Mouse (Mus musculus): ENCODE results near the gene Mettl1. TPM values are rescaled to one million over a fixed set of nuclear protein-coding genes. Genes with fewer than 3 reads are reported as not detected.

Mettl1 gene
- 48.9 and 55.1 TPM in 2 replicates for polyA plus RNA-seq (2015; fragmentation: Nextera tagmentation; extraction: Ambion mirVana)

- H3K27ac ChIP-seq: peak within 1 kb of the TSS; percentile 71
- H3K4me3 ChIP-seq (replicated peaks): peak within 1 kb of the TSS; percentile 85
- H3K9ac ChIP-seq: peak within 1 kb of the TSS; percentile 69
- 1% methylated on average over 28 of the region's 28 CpGs for WGBS
- 0 out of 2 replicates have a peak, but pooled peaks cover 3% of the 10 kb centered on the region for H3K27me3 ChIP-seq (replicated peaks)
- H3K4me1 ChIP-seq (replicated peaks): peaks cover 11% of the 10 kb centered on the region
- ATAC-seq: peak; percentile 78
- peak within 1 kb of the TSS; percentile 97 for H3K4me2 ChIP-seq (replicated peaks)
- 0 out of 2 replicates have a peak, but pooled peaks cover 2% of the 10 kb centered on the region for H3K36me3 ChIP-seq
- no peaks in the 10 kb centered on the region for H3K9me3 ChIP-seq
These were observed at the start of gene Mettl1, which contains the start of gene Eef1akmt3 for GRCm38 (mm10) chr10:127041274-127041766. Gene Mettl1, plus strand, starts transcription at chr10:127041414. Gene Eef1akmt3, minus strand, starts transcription at chr10:127041513.

DNA sequence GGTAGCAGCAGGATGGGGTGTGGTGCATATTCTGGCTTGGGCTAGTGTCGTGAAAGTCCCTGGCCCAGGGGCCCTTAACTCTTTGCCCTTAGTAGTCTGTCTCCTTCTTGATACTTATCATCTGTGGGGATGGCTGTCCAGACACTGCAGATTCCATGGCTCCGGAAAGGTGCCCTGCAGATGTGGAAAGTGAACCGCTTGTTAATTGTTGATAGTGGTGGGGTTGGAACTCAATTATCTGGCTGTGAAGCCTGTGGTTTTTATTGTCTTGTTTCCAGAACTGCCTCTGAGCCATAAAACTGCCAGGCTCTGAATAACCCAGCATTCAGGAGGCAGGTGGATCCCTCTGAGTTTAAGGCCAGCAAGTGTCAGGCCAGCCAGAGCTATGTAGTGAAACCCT lies 49.5 kb upstream of the Mettl1 start:
- H3K4me1 ChIP-seq (replicated peaks): peaks cover 39% of the 10 kb centered on the region
- no peak overlapping the region for H3K4me3 ChIP-seq (replicated peaks)
- H3K4me2 ChIP-seq (replicated peaks): no peak overlapping the region
- H3K27ac ChIP-seq: no peak overlapping the region
- WGBS: 50% methylated on average over 3 of the region's 3 CpGs
- no peak for ATAC-seq
- no peaks in the 10 kb centered on the region for H3K9me3 ChIP-seq
- H3K36me3 ChIP-seq: peaks cover 41% of the 10 kb centered on the region
- H3K9ac ChIP-seq: no peak overlapping the region
- no peaks in the 10 kb centered on the region for H3K27me3 ChIP-seq (replicated peaks)

DNA sequence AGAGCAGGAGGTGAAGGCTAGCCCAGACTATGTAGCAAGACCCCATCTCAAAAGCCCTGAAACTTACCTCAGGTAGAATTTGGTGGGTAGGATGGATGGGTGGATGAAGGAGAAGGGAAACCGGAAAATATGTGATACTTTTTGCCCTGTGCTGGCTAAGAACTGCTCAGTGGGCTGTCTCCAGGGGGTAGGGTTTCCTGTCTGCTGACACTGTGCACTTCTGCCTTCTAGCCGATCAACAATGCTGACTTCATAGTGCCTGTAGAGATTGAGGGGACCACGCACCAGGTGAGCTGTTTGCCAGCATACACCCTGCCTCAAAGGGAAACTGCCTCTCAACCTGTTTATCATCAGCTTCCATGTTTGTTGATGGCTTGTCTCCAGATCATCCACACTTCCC lies 47.6 kb upstream of the Mettl1 start:
- WGBS: 86% methylated on average over 3 of the region's 3 CpGs
- no peak overlapping the region for H3K4me2 ChIP-seq (replicated peaks)
- H3K27ac ChIP-seq: no peak overlapping the region
- no peaks in the 10 kb centered on the region for H3K27me3 ChIP-seq (replicated peaks)
- H3K4me3 ChIP-seq (replicated peaks): no peak overlapping the region
- H3K36me3 ChIP-seq: peaks cover 56% of the 10 kb centered on the region
- H3K4me1 ChIP-seq (replicated peaks): peaks cover 20% of the 10 kb centered on the region
- H3K9me3 ChIP-seq: no peaks in the 10 kb centered on the region
- ATAC-seq: no peak
- H3K9ac ChIP-seq: no peak overlapping the region

DNA sequence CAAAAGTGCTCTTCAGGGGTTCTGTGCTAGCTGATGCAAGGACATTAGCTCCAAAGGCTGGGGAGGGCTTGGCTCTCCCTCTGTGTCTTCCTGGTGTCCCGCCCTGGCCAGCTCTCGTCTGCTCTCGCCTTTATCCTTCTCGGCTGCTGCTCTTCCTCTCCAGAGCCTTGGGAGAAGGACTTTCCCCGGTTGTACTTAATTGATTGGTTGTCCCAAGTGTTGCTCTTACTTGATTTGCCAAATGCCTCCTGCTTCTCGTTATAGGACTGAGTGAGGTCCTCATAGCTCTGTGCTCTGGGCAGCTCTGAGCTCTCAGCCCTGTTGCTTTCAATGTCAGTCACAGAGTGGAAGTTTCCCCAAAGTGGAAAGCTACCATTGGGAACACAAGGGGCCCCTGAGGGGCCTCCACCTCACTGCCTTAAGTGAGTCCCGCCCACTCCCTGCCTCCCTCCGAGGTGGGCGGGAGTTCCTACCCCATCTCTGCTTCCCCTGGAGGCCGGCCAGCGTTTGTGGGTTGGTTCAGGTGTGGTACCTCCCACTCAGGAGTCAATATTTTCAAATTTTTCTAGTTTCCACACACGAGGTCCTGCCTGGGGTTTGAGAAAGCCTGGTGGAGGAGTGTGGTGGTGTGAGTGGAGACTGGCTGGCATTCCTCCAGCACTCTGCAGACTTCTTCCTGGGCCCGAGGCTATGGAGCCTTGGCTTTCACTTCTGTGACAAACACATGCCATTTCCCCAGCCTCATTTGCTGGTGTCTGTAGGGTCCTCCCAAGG lies 43.7 kb upstream of the Mettl1 start:
- no peak overlapping the region for H3K4me2 ChIP-seq (replicated peaks)
- H3K4me3 ChIP-seq (replicated peaks): no peak overlapping the region
- no peak overlapping the region for H3K27ac ChIP-seq
- H3K9ac ChIP-seq: no peak overlapping the region
- H3K27me3 ChIP-seq (replicated peaks): no peaks in the 10 kb centered on the region
- H3K9me3 ChIP-seq: no peaks in the 10 kb centered on the region
- 66% methylated on average over 13 of the region's 13 CpGs for WGBS
- no peak for ATAC-seq
- H3K36me3 ChIP-seq: peaks cover 57% of the 10 kb centered on the region
- no peaks in the 10 kb centered on the region for H3K4me1 ChIP-seq (replicated peaks)

GRCm38 (mm10) chr10:127000529-127000928 lies 40.7 kb upstream of the Mettl1 start, which contains the start of gene Avil:
Gene Avil, plus strand, starts transcription at chr10:127000709.
- Histone ChIP-seq H3K4me3 (replicated peaks) (no peak within 1 kb of the TSS), H3K27ac (no peak within 1 kb of the TSS), H3K9ac (no peak within 1 kb of the TSS), H3K4me1 (replicated peaks) (no peaks in the 10 kb centered on the region), H3K9me3 (no peaks in the 10 kb centered on the region), H3K4me2 (replicated peaks) (no peak within 1 kb of the TSS), H3K36me3 (peaks cover 30% of the 10 kb centered on the region), H3K27me3 (replicated peaks) (no peaks in the 10 kb centered on the region)
- WGBS: 86% methylated on average over 5 of the region's 5 CpGs
- 0 out of 2 replicates have a peak, but pooled peaks have one; percentile 36 for ATAC-seq

DNA sequence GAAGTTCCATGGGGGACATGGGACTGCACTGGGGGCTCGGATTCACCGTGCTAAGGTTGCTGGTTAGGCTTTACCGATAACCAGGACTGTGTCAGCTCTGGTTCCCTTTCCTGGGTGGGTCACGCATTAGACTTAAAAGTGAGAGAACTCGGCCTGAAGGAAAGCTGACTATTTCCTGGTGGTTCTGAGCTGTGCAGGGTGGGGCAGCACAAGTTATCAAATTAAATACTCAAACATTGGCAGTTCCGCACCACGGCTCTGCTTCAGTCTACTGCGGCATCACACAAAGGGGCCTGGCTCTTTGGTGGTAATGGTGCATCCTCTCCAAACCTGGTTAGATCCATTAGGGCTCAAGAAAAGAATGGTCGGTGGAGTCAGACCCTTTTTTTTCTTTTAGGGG lies 39.9 kb upstream of the Mettl1 start:
- Histone ChIP-seq H3K4me3 (replicated peaks) (no peak overlapping the region), H3K4me1 (replicated peaks) (no peaks in the 10 kb centered on the region), H3K9ac (no peak overlapping the region), H3K4me2 (replicated peaks) (no peak overlapping the region), H3K27ac (no peak overlapping the region), H3K27me3 (replicated peaks) (no peaks in the 10 kb centered on the region), H3K36me3 (peaks cover 27% of the 10 kb centered on the region), H3K9me3 (no peaks in the 10 kb centered on the region)
- WGBS: 75% methylated on average over 9 of the region's 9 CpGs
- no peak for ATAC-seq

DNA sequence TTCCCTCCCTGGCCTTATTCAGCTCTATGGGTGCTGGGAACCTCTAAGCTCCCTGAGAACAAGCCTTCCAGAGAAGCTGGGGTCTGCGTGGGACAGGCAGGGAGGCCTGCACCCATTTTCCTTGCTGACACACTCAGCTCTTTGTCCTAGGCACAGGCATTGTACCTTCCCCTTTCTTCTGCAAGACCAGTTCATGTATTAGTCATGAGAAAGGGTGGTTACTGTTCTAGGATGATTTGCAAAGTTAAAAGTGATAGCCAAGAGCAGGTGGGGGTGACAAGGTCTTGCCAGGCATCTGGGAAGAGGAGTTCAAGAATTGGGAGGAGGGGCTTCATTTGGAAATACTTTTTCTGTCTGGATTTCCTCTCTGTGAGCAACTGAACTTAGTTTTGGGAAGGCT lies 39.2 kb upstream of the Mettl1 start:
- Histone ChIP-seq H3K9me3 (no peaks in the 10 kb centered on the region), H3K4me1 (replicated peaks) (no peaks in the 10 kb centered on the region), H3K27me3 (replicated peaks) (no peaks in the 10 kb centered on the region), H3K27ac (no peak overlapping the region), H3K9ac (no peak overlapping the region), H3K36me3 (peaks cover 27% of the 10 kb centered on the region), H3K4me2 (replicated peaks) (no peak overlapping the region), H3K4me3 (replicated peaks) (no peak overlapping the region)
- WGBS: 86% methylated on average over 1 of the region's 1 CpGs
- ATAC-seq: no peak

GRCm38 (mm10) chr10:127002765-127003164 lies 38.4 kb upstream of the Mettl1 start:
- H3K36me3 ChIP-seq: peaks cover 21% of the 10 kb centered on the region
- no peaks in the 10 kb centered on the region for H3K9me3 ChIP-seq
- H3K4me3 ChIP-seq (replicated peaks): no peak overlapping the region
- H3K4me1 ChIP-seq (replicated peaks): no peaks in the 10 kb centered on the region
- no peak overlapping the region for H3K4me2 ChIP-seq (replicated peaks)
- no peak overlapping the region for H3K9ac ChIP-seq
- WGBS: 90% methylated on average over 5 of the region's 5 CpGs
- no peaks in the 10 kb centered on the region for H3K27me3 ChIP-seq (replicated peaks)
- H3K27ac ChIP-seq: no peak overlapping the region
- no peak for ATAC-seq

DNA sequence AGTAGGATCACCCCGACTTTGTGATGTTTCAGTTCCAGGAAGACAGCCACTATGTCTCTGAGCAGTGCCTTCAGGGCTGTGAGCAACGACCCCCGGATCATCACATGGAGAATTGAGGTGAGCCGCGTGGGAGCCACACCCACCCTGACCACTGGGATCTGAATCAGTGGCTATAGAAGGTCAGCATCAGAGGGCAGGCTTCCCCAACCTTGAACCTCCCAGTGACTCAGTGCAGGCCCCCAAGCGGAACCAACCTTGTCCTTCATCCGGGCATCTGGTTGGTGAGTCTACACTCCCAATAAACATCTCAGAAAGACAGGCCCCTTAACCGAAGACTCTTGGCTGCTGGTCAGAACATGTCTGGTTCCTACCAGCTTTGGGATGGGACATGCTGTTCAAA lies 37.9 kb upstream of the Mettl1 start:
- peaks cover 15% of the 10 kb centered on the region for H3K36me3 ChIP-seq
- no peak for ATAC-seq

GRCm38 (mm10) chr10:127003806-127004205 lies 37.4 kb upstream of the Mettl1 start:
- peaks cover 11% of the 10 kb centered on the region for H3K36me3 ChIP-seq
- no peak overlapping the region for H3K9ac ChIP-seq
- 80% methylated on average over 7 of the region's 7 CpGs for WGBS
- H3K4me2 ChIP-seq (replicated peaks): no peak overlapping the region
- H3K4me1 ChIP-seq (replicated peaks): no peaks in the 10 kb centered on the region
- no peaks in the 10 kb centered on the region for H3K9me3 ChIP-seq
- H3K27ac ChIP-seq: no peak overlapping the region
- no peak overlapping the region for H3K4me3 ChIP-seq (replicated peaks)
- no peaks in the 10 kb centered on the region for H3K27me3 ChIP-seq (replicated peaks)
- ATAC-seq: no peak

More for the DNA sequence above, 37.9 kb upstream of the Mettl1 start:
- Histone ChIP-seq H3K27me3 (replicated peaks) (no peaks in the 10 kb centered on the region), H3K4me2 (replicated peaks) (no peak overlapping the region), H3K9me3 (no peaks in the 10 kb centered on the region), H3K4me1 (replicated peaks) (no peaks in the 10 kb centered on the region), H3K4me3 (replicated peaks) (no peak overlapping the region), H3K9ac (no peak overlapping the region), H3K27ac (no peak overlapping the region)
- WGBS: 86% methylated on average over 8 of the region's 8 CpGs

DNA sequence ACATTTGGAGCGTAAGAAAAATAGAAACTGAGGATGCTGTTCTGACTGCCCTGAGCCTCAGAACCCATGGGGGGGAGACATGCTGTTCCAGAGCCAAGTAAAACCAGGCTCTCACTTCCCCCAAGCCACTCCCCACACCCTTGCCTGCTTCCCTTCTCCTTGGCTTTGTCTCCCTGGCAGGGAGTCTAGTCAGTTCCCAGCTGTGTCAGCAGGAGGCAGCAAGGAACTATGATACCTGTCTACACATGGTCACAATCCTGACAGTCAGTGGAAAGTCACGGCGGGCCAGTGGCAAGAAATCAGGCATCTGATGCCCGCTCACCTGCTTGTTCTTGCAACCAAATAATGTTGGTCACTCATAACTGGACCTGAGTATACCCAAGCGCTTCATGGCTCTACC lies 24.7 kb upstream of the Mettl1 start:
- 59% methylated on average over 5 of the region's 5 CpGs for WGBS
- Histone ChIP-seq H3K4me1 (replicated peaks) (no peaks in the 10 kb centered on the region), H3K9ac (no peak overlapping the region), H3K4me2 (replicated peaks) (no peak overlapping the region), H3K27me3 (replicated peaks) (no peaks in the 10 kb centered on the region), H3K4me3 (replicated peaks) (no peak overlapping the region), H3K27ac (no peak overlapping the region), H3K36me3 (no peaks in the 10 kb centered on the region), H3K9me3 (no peaks in the 10 kb centered on the region)
- ATAC-seq: peak; percentile 36; the same call in 1 of the 2 replicates

- Histone ChIP-seq H3K4me2 (replicated peaks) (no peak overlapping the region), H3K4me3 (replicated peaks) (no peak overlapping the region), H3K27ac (no peak overlapping the region), H3K4me1 (replicated peaks) (no peaks in the 10 kb centered on the region), H3K9me3 (no peaks in the 10 kb centered on the region), H3K27me3 (replicated peaks) (no peaks in the 10 kb centered on the region), H3K9ac (no peak overlapping the region), H3K36me3 (no peaks in the 10 kb centered on the region)
- no peak for ATAC-seq
- WGBS: 18% methylated on average over 2 of the region's 2 CpGs
These were observed 24.1 kb upstream of the Mettl1 start for GRCm38 (mm10) chr10:127017071-127017470.

- Histone ChIP-seq H3K9ac (no peak overlapping the region), H3K4me1 (replicated peaks) (no peaks in the 10 kb centered on the region), H3K27me3 (replicated peaks) (no peaks in the 10 kb centered on the region), H3K9me3 (no peaks in the 10 kb centered on the region), H3K4me3 (replicated peaks) (no peak overlapping the region), H3K36me3 (peaks cover 4% of the 10 kb centered on the region; the same call in 1 of the 2 replicates), H3K27ac (no peak overlapping the region), H3K4me2 (replicated peaks) (no peak overlapping the region)
- ATAC-seq: no peak
- 73% methylated on average over 16 of the region's 16 CpGs for WGBS
These were observed 22.8 kb upstream of the Mettl1 start for GRCm38 (mm10) chr10:127018422-127018821.

Data from intestine, embryonic 15.5 days (tissue).